Mouse (Mus musculus) frontal cortex, postnatal 14 days (tissue): ENCODE results near the gene Cacng5.

Source experiments
- DNase-seq, 2 experiments: peaks; one replicate each; pipeline ENCODE4 v3.0.0; 2022; ENCODE audit warnings: low spot score in 2 of 2

Gene Cacng5

GRCm38 (mm10) chr11:107887342-107887741 lies 27.5 kb downstream of the Cacng5 start:
- no peak for DNase-seq

GRCm38 (mm10) chr11:107876840-107877239 lies 38.0 kb downstream of the Cacng5 start:
- DNase-seq: no peak

- DNase-seq: no peak
Observed at GRCm38 (mm10) chr11:107875861-107876494, 38.9 kb downstream of the Cacng5 start.

GRCm38 (mm10) chr11:107872743-107873142 lies 42.1 kb downstream of the Cacng5 start:
- DNase-seq: no peak

GRCm38 (mm10) chr11:107867509-107867908 lies 47.3 kb downstream of the Cacng5 start:
- DNase-seq: peak; percentile 29 to 56

- DNase-seq: peak; percentile 64 to 81
Observed at GRCm38 (mm10) chr11:107865128-107865527, 49.7 kb downstream of the Cacng5 start.

GRCm38 (mm10) chr11:107864024-107864423 lies 50.8 kb downstream of the Cacng5 start:
- DNase-seq: peak; percentile 56 to 82

- no peak for DNase-seq
Observed at GRCm38 (mm10) chr11:107861738-107862137, 53.1 kb downstream of the Cacng5 start.

- no peak for DNase-seq
Observed at GRCm38 (mm10) chr11:107859871-107860270, 55.0 kb downstream of the Cacng5 start.

- peak in 1 of 2 experiments; percentile 61 for DNase-seq
Observed at GRCm38 (mm10) chr11:107859288-107859687, 55.6 kb downstream of the Cacng5 start.

- DNase-seq: peak; percentile 36 to 76
Observed at GRCm38 (mm10) chr11:107853088-107853487, 61.8 kb downstream of the Cacng5 start.

- DNase-seq: no peak
Observed at GRCm38 (mm10) chr11:107849621-107850020, 65.2 kb downstream of the Cacng5 start.

GRCm38 (mm10) chr11:107844175-107844574 lies 70.7 kb downstream of the Cacng5 start:
- no peak for DNase-seq

- no peak for DNase-seq
Observed at GRCm38 (mm10) chr11:107833351-107834040, 81.4 kb downstream of the Cacng5 start.
